Mouse (Mus musculus) bone marrow macrophage, adult 2 months (primary cell): ENCODE results near the gene Ins2.

Source experiments
- CTCF ChIP-seq: IDR thresholded peaks from 2 replicates; pipeline ENCODE4 v1.5.1; 2012; ENCODE audit warnings: low read depth, mild to moderate bottlenecking, low read length, moderate library complexity
- POLR2A ChIP-seq: IDR thresholded peaks from 2 replicates; pipeline ENCODE4 v1.6.1; 2012; ENCODE audit warnings: mild to moderate bottlenecking, low read depth, low read length, borderline replicate concordance

GRCm38 (mm10) chr7:142660651-142660945 lies 82.6 kb downstream of the Ins2 start:
- no peak for TF ChIP-seq CTCF
- TF ChIP-seq POLR2A: no peak
